Mouse (Mus musculus) gastrocnemius, adult 2 months (tissue): ENCODE data around the gene Ttc24. TPM values are rescaled to one million over a fixed set of nuclear protein-coding genes. Genes with fewer than 3 reads are reported as not detected.

Experiments used
- DNase-seq: peaks from one replicate; pipeline ENCODE4 v3.0.0; 2022
- H3K27ac ChIP-seq: fragments of 200-600 bp; 2 replicates; pipeline ENCODE4 v1.8.1; 2022; ENCODE audit warnings: mild to moderate bottlenecking
- H3K4me3 ChIP-seq: fragments of 200-600 bp; 2 replicates; pipeline ENCODE4 v1.8.1; 2022; ENCODE audit warnings: mild to moderate bottlenecking, moderate library complexity
- CTCF ChIP-seq: fragments of 200-600 bp; IDR thresholded peaks from 2 replicates; pipeline ENCODE4 v1.8.1; 2022; ENCODE audit warnings: antibody characterized with exemption, mild to moderate bottlenecking, moderate library complexity
- intact Hi-C: fragments of 180-260 bp; cut with DNase I; formaldehyde crosslinking; loops from one replicate; pipeline ENCODE4 v1.15.1; 2025
- long read RNA-seq, 2 experiments: library from polyadenylated mRNA; stranded (forward); transcript quantifications; one replicate each; pipeline ENCODE4 v2.0.0; 2021
- total RNA-seq, 2 experiments: library from RNA; stranded (reverse); gene quantifications; 2 replicates each; pipeline ENCODE4 v1.2.3; 2021

Gene Ttc24
- total RNA-seq, result not detected
- long read RNA-seq, experiment 1, result 0 reads
- long read RNA-seq, experiment 2, result 0 reads

DNA sequence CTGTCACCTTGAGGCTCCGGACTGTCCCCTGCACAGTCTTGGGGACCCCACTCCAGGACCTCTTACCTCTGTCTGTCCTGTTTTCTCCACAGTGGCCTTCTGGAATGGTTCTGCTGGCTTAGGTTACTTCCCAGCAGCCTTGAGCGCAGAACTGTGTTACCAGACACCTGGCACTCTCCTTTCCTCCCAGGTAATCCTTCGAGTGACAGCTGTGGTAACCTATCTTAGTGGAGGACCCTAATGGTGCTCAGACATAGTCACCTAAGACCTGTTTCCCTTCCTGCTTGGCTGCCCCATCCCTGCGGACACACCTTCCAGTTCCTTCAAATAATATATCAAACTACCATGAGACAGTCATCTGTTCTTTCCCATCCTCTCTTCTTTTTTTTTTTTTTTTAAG is at the start of gene Ttc24:
Ttc24 (minus strand) TSS at position 101 of the 400 bp plus-strand sequence.
- no peak for DNase-seq
- Histone ChIP-seq H3K27ac (no peak within 1 kb of the TSS), H3K4me3 (no peak within 1 kb of the TSS)
- intact Hi-C loops, result no loop called here
- TF ChIP-seq CTCF, result no peak

GRCm38 (mm10) chr3:88127636-88128035 is 49.5 kb upstream of the Ttc24 start:
- no peak overlapping the region for H3K27ac ChIP-seq
- no peak overlapping the region for H3K4me3 ChIP-seq
- no peak for TF ChIP-seq CTCF
- intact Hi-C loops, result no loop called here
- DNase-seq, result no peak

GRCm38 (mm10) chr3:88126181-88126580 is 48.1 kb upstream of the Ttc24 start:
- no peak for DNase-seq
- H3K27ac ChIP-seq, result no peak overlapping the region
- intact Hi-C loops, result no loop called here

GRCm38 (mm10) chr3:88125195-88125594 is 47.1 kb upstream of the Ttc24 start:
- intact Hi-C loops, result no loop called here
- Histone ChIP-seq H3K27ac (no peak overlapping the region), H3K4me3 (no peak overlapping the region)
- no peak for TF ChIP-seq CTCF
- DNase-seq, result peak; percentile 35

More at GRCm38 (mm10) chr3:88126181-88126580, 48.1 kb upstream of the Ttc24 start:
- no peak for TF ChIP-seq CTCF
- no peak overlapping the region for H3K4me3 ChIP-seq

DNA sequence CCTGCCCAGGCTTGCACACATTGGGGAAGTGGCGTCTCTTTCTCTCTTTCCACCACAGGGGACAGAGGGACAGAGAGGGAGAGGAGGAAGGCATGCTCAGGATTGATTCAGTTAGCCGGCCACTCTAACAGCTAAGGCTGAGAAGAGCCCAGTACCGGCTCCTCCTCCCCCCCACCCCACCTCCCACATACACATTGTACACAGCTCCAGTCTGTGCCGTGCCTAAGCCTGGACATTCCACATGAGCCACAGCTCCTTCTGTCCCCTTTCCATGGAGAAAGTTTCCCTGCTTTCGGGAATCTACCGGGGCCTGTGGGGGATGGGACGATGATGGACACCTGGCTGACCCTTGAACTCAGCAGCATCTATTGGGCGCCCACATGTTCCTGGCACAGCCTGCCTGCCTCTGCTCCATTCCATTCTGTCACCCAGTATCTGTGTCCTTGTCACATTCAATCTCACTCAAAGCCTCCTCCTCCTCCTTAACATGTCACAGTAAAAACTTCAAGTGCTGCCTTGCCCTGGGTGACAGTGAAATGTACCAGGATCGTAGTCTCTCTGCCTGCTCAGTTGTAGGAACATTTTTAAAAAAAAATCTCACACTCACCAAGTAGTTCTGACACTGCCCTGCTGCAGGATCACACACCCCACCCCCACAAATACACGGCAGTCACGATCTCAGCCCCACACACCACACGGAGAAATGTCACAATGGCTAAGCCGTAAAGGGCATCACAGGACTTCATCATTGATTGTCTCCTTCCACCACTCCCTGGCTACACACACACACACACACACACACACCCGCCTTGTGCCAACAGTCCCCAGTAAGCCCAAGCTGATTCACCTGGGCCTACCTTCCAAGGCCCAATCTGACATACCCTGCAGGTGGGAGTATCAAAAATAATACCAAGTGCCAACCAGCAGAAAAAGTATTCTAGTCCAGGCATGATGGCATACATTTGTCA is 43.3 kb upstream of the Ttc24 start:
- DNase-seq, result no peak
- intact Hi-C loops, result no loop called here
- H3K4me3 ChIP-seq, result no peak overlapping the region
- no peak overlapping the region for H3K27ac ChIP-seq
- TF ChIP-seq CTCF, result no peak

- Histone ChIP-seq H3K4me3 (peak overlapping the region; percentile 43), H3K27ac (peak overlapping the region; percentile 84)
- TF ChIP-seq CTCF, result no peak
- intact Hi-C loops, result no loop called here
- peak; percentile 64 for DNase-seq
These were observed 42.1 kb upstream of the Ttc24 start for GRCm38 (mm10) chr3:88120117-88120651.

GRCm38 (mm10) chr3:88114396-88114795 is 36.3 kb upstream of the Ttc24 start:
- Histone ChIP-seq H3K4me3 (no peak overlapping the region), H3K27ac (no peak overlapping the region)
- DNase-seq, result no peak
- intact Hi-C loops, result no loop called here
- no peak for TF ChIP-seq CTCF

DNA sequence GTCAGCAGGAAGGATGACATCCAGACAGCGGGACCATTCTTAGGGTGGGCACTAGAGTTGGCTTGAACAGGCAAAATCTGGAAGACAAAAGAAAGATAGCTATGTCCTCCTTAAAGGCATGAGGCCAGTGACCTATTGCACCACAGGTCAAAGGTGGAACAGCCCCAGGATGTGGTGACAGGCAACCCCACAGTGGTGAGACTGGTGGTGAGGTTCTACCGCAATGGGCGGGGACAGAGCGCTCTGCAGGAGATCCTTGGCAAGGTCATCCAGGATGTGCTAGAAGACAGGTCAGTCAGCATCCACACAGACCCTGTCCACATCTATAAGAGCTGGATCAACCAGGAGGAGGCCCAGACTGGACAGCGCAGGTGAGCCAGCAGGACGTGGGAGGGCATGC is 31.0 kb upstream of the Ttc24 start:
- TF ChIP-seq CTCF, result no peak

DNA sequence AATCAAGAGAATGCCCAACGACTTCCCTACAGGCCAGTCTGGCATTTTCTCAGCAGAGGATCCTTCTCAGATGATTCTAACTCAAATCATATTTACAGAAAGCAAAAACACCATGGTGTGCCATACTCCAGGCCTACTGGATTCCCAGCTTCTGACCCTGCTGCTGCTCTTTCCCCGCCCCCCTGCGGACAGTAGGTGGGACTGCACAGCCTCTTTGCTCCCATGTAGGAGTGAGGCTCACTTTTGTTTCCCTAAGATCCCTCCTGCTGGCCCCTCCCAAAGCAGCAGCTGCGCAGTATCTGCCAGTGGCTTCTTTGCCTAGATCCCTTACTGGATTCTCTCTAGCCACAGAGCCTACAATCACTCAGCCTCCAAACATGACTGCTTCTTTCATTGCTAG is 28.0 kb upstream of the Ttc24 start:
- intact Hi-C loops, result no loop called here
- DNase-seq, result no peak
- H3K27ac ChIP-seq, result no peak overlapping the region
- TF ChIP-seq CTCF, result no peak
- no peak overlapping the region for H3K4me3 ChIP-seq

More for the DNA sequence above, 31.0 kb upstream of the Ttc24 start:
- intact Hi-C loops, result no loop called here
- H3K27ac ChIP-seq, result no peak overlapping the region
- no peak for DNase-seq
- H3K4me3 ChIP-seq, result no peak overlapping the region

DNA sequence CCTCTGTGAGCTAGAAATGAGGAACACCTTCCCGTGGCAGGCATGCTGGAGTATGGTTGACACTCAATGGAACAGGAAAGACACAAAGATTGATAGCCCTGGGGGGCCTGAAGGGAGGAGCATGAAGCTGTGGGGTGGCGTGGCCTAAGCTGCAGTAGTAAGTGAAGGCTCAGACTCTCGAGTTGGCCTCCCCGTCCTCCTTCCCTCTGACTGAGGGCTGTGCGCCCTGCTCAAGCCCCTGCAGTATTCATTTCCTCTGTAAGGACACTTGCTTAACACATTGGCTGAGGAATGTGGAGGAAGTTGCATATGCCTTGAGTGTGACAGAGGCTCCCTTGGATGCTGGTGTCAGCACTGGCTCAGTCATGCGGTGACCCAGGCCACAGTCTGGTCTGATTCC is 24.5 kb upstream of the Ttc24 start:
- intact Hi-C loops, result no loop called here
- Histone ChIP-seq H3K27ac (no peak overlapping the region), H3K4me3 (no peak overlapping the region)
- no peak for TF ChIP-seq CTCF
- no peak for DNase-seq

DNA sequence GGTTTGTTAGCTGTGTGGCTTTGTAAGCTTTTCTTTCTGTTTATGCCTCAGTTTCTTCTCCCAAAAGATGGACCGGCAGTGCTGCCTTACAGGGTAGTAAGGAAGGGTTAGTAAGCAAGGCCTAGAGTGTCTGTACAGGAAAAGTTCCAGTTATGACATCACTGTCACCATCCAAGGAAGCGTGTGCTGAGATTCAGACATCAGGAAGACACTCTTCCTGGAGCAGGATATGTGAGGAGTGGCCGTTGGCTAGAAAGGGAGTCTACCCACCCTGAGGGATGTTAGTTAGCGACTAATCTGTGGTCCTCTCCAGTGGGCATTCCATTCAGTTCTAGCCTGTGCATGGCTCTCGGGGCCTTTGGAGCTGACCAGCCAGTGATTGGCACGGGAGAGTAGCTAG is 24.1 kb upstream of the Ttc24 start:
- no peak for TF ChIP-seq CTCF
- DNase-seq, result no peak
- H3K27ac ChIP-seq, result no peak overlapping the region
- intact Hi-C loops, result no loop called here
- no peak overlapping the region for H3K4me3 ChIP-seq

GRCm38 (mm10) chr3:88101736-88102135 is 23.6 kb upstream of the Ttc24 start:
- no peak for TF ChIP-seq CTCF
- intact Hi-C loops, result no loop called here
- Histone ChIP-seq H3K27ac (no peak overlapping the region), H3K4me3 (no peak overlapping the region)
- no peak for DNase-seq

- intact Hi-C loops, result no loop called here
- no peak overlapping the region for H3K27ac ChIP-seq
- DNase-seq, result no peak
- H3K4me3 ChIP-seq, result no peak overlapping the region
- no peak for TF ChIP-seq CTCF
These were observed 22.1 kb upstream of the Ttc24 start for GRCm38 (mm10) chr3:88100251-88100650.
